Mouse (Mus musculus) intestine, embryonic 14.5 days (tissue): ENCODE data around the gene Cltc. TPM values are rescaled to one million over a fixed set of nuclear protein-coding genes. Genes with fewer than 3 reads are reported as not detected.

ENCODE experiments used
- ATAC-seq: fragments of 200-750 bp; cut with Nextera tagmentation; replicated peaks from 2 replicates; pipeline ENCODE4 v1.8.0; 2017; ENCODE audit warnings: low read depth, moderate number of reproducible peaks, moderate TSS enrichment, moderate library complexity; ENCODE audit not compliant: low FRiP score, low TSS enrichment
- DNase-seq: peaks from one replicate; pipeline ENCODE4 v3.0.0-alpha.2; 2018; ENCODE audit warnings: low spot score
- H3K27ac ChIP-seq: fragments of 300-500 bp; sonication (generic); 2 replicates; pipeline ENCODE4 v1.5.1; 2014; ENCODE audit warnings: low read depth, mild to moderate bottlenecking, control low read depth
- H3K27me3 ChIP-seq: fragments of 300-500 bp; sonication (generic); replicated peaks from 2 replicates; pipeline ENCODE4 v1.6.1; 2014; ENCODE audit warnings: low read length, control low read depth; ENCODE audit not compliant: control insufficient read depth, insufficient read depth
- H3K36me3 ChIP-seq: fragments of 300-500 bp; sonication (generic); 2 replicates; pipeline ENCODE4 v1.6.1; 2014; ENCODE audit warnings: low read length, control low read depth; ENCODE audit not compliant: control insufficient read depth, insufficient read depth
- H3K4me1 ChIP-seq: fragments of 300-500 bp; sonication (generic); replicated peaks from 2 replicates; pipeline ENCODE4 v1.6.1; 2014; ENCODE audit warnings: low read length, control low read depth, mixed read lengths; ENCODE audit not compliant: control insufficient read depth, insufficient read depth
- H3K4me2 ChIP-seq: fragments of 300-500 bp; sonication (generic); 2 replicates; pipeline ENCODE4 v1.6.1; 2014; ENCODE audit warnings: low read length
- H3K4me3 ChIP-seq: fragments of 300-500 bp; sonication (generic); 2 replicates; pipeline ENCODE4 v1.5.1; 2014; ENCODE audit warnings: low read depth, low read length, control low read depth, mixed read lengths
- H3K9ac ChIP-seq: fragments of 300-500 bp; sonication (generic); 2 replicates; pipeline ENCODE4 v1.6.1; 2014; ENCODE audit warnings: mild to moderate bottlenecking, low read length
- H3K9me3 ChIP-seq: fragments of 300-500 bp; sonication (generic); 2 replicates; pipeline ENCODE4 v1.6.1; 2016; ENCODE audit warnings: low read length, control low read depth; ENCODE audit not compliant: control insufficient read depth
- WGBS: fragments of 180-500 bp; shearing (Covaris S2); extraction: QIAGEN DNeasy Blood & Tissue Kit; methylation state at CpG from one replicate; pipeline ENCODE4 v1.1.7; 2014; 5-methylcytosine and 5-hydroxymethylcytosine counted together
- polyA plus RNA-seq: library from polyadenylated mRNA; unstranded; fragments of >200 nt; fragmentation: Nextera tagmentation; extraction: Ambion mirVana; gene quantifications from 2 replicates; pipeline ENCODE4 v1.2.1, GENCODE M21; 2014

Gene Cltc
- polyA plus RNA-seq, 1 experiment from 2014 or later: 177 TPM

GRCm38 (mm10) chr11:86760357-86760756, 3.0 kb upstream of the Cltc start:
- Histone ChIP-seq H3K4me1 (peaks cover 4% of the 10 kb centered on the region; the same call in 1 of the 2 replicates), H3K36me3 (no peaks in the 10 kb centered on the region), H3K9me3 (no peaks in the 10 kb centered on the region), H3K27ac (no peak overlapping the region), H3K4me2 (no peak overlapping the region), H3K9ac (no peak overlapping the region), H3K4me3 (no peak overlapping the region), H3K27me3 (no peaks in the 10 kb centered on the region)
- ATAC-seq (no peak), DNase-seq (no peak)

GRCm38 (mm10) chr11:86759886-86760285, 2.5 kb upstream of the Cltc start:
- no peaks in the 10 kb centered on the region for H3K36me3 ChIP-seq
- no peaks in the 10 kb centered on the region for H3K27me3 ChIP-seq
- 90% methylated on average over 2 of the region's 2 CpGs for WGBS

GRCm38 (mm10) chr11:86759226-86759625, 1.9 kb upstream of the Cltc start:
- no peaks in the 10 kb centered on the region for H3K36me3 ChIP-seq
- DNase-seq: no peak
- no peak overlapping the region for H3K4me3 ChIP-seq
- peaks cover 13% of the 10 kb centered on the region; the same call in 1 of the 2 replicates for H3K4me1 ChIP-seq
- WGBS: 88% methylated on average over 1 of the region's 1 CpGs
- H3K9me3 ChIP-seq: no peaks in the 10 kb centered on the region
- no peak overlapping the region for H3K4me2 ChIP-seq
- H3K27ac ChIP-seq: no peak overlapping the region
- no peak overlapping the region for H3K9ac ChIP-seq
- no peak for ATAC-seq
- H3K27me3 ChIP-seq: no peaks in the 10 kb centered on the region

More at GRCm38 (mm10) chr11:86759886-86760285, 2.5 kb upstream of the Cltc start:
- Histone ChIP-seq H3K9me3 (no peaks in the 10 kb centered on the region), H3K9ac (no peak overlapping the region), H3K27ac (no peak overlapping the region), H3K4me2 (no peak overlapping the region), H3K4me1 (peaks cover 9% of the 10 kb centered on the region; the same call in 1 of the 2 replicates), H3K4me3 (no peak overlapping the region)
- DNase-seq: no peak
- no peak for ATAC-seq

- Histone ChIP-seq H3K9me3 (no peaks in the 10 kb centered on the region), H3K27ac (peak overlapping the region; percentile 97), H3K4me1 (peaks cover 19% of the 10 kb centered on the region; the same call in 1 of the 2 replicates), H3K36me3 (no peaks in the 10 kb centered on the region), H3K4me2 (peak overlapping the region; percentile 80), H3K9ac (peak overlapping the region; percentile 94), H3K27me3 (no peaks in the 10 kb centered on the region), H3K4me3 (peak overlapping the region; percentile 97)
- WGBS: 29% methylated on average over 6 of the region's 6 CpGs
- ATAC-seq (no peak), DNase-seq (no peak)
Measured at GRCm38 (mm10) chr11:86758559-86758958, 1.2 kb upstream of the Cltc start.

GRCm38 (mm10) chr11:86757142-86757479, 254 bp downstream of the Cltc start:
- Histone ChIP-seq H3K27me3 (no peaks in the 10 kb centered on the region), H3K36me3 (no peaks in the 10 kb centered on the region), H3K4me3 (peak overlapping the region; percentile 97), H3K27ac (peak overlapping the region; percentile 97), H3K9ac (peak overlapping the region; percentile 94), H3K4me1 (peaks cover 21% of the 10 kb centered on the region; the same call in 1 of the 2 replicates), H3K4me2 (peak overlapping the region; percentile 98), H3K9me3 (no peaks in the 10 kb centered on the region)
- DNase-seq (no peak), ATAC-seq (peak; percentile 75)
- 0% methylated on average over 17 of the region's 18 CpGs for WGBS

GRCm38 (mm10) chr11:86756156-86757141, 916 bp downstream of the Cltc start:
- peak; percentile 17 for ATAC-seq
- WGBS: 2% methylated on average over 31 of the region's 31 CpGs
- peak overlapping the region; percentile 97 for H3K4me3 ChIP-seq

GRCm38 (mm10) chr11:86752404-86752803, 5.0 kb downstream of the Cltc start:
- ATAC-seq (no peak), DNase-seq (no peak)
- Histone ChIP-seq H3K36me3 (no peaks in the 10 kb centered on the region), H3K9ac (no peak overlapping the region), H3K9me3 (no peaks in the 10 kb centered on the region), H3K4me1 (peaks cover 32% of the 10 kb centered on the region), H3K27me3 (no peaks in the 10 kb centered on the region), H3K4me3 (no peak overlapping the region), H3K27ac (no peak overlapping the region), H3K4me2 (no peak overlapping the region)

More at GRCm38 (mm10) chr11:86756156-86757141, 916 bp downstream of the Cltc start:
- Histone ChIP-seq H3K36me3 (no peaks in the 10 kb centered on the region), H3K4me1 (peaks cover 21% of the 10 kb centered on the region; the same call in 1 of the 2 replicates), H3K4me2 (peak overlapping the region; percentile 98), H3K27me3 (no peaks in the 10 kb centered on the region), H3K27ac (peak overlapping the region; percentile 97), H3K9ac (peak overlapping the region; percentile 94), H3K9me3 (no peaks in the 10 kb centered on the region)
- DNase-seq: peak; percentile 78

GRCm38 (mm10) chr11:86751010-86751409, 6.4 kb downstream of the Cltc start:
- WGBS: 95% methylated on average over 1 of the region's 1 CpGs
- ATAC-seq: no peak

More at GRCm38 (mm10) chr11:86751010-86751409, 6.4 kb downstream of the Cltc start:
- H3K4me1 ChIP-seq: peaks cover 32% of the 10 kb centered on the region
- H3K4me2 ChIP-seq: no peak overlapping the region
- no peaks in the 10 kb centered on the region for H3K36me3 ChIP-seq
- no peak for DNase-seq
- H3K27ac ChIP-seq: no peak overlapping the region
- H3K9me3 ChIP-seq: no peaks in the 10 kb centered on the region
- H3K9ac ChIP-seq: no peak overlapping the region
- no peak overlapping the region for H3K4me3 ChIP-seq
- H3K27me3 ChIP-seq: no peaks in the 10 kb centered on the region
